Mouse (Mus musculus) liver, adult 2 months (tissue): ENCODE results near the gene Gm43552. TPM values are rescaled to one million over a fixed set of nuclear protein-coding genes. Genes with fewer than 3 reads are reported as not detected.

Experiments used
- DNase-seq: peaks from one replicate; pipeline ENCODE4 v3.0.0-alpha.2; 2011; ENCODE audit warnings: low read depth, low spot score; ENCODE audit errors: extremely low read depth
- H3K27ac ChIP-seq: fragments of 200-500 bp; replicated peaks from 2 replicates; pipeline ENCODE4 v1.5.1; 2012; ENCODE audit warnings: low read depth, mild to moderate bottlenecking, control low read depth, inconsistent platforms, low read length; ENCODE audit not compliant: insufficient read depth
- H3K27me3 ChIP-seq: fragments of 200-500 bp; 2 replicates; pipeline ENCODE4 v1.6.1; 2012; ENCODE audit warnings: mild to moderate bottlenecking, moderate library complexity, low read length, inconsistent platforms; ENCODE audit not compliant: control insufficient read depth, insufficient read depth
- H3K36me3 ChIP-seq: fragments of 200-500 bp; 2 replicates; pipeline ENCODE4 v1.6.1; 2012; ENCODE audit warnings: low read length, inconsistent platforms; ENCODE audit not compliant: control insufficient read depth, insufficient read depth
- H3K4me1 ChIP-seq: fragments of 200-500 bp; 2 replicates; pipeline ENCODE4 v1.6.1; 2011; ENCODE audit warnings: low read length; ENCODE audit not compliant: control insufficient read depth, insufficient read depth
- H3K4me3 ChIP-seq: fragments of 200-500 bp; 2 replicates; pipeline ENCODE4 v1.5.1; 2011; ENCODE audit warnings: low read depth, mild to moderate bottlenecking, control low read depth, low read length, moderate library complexity; ENCODE audit not compliant: insufficient read depth
- H3K79me2 ChIP-seq: fragments of 200-500 bp; 2 replicates; pipeline ENCODE4 v1.6.1; 2012; ENCODE audit warnings: inconsistent platforms, mild to moderate bottlenecking, low read length, moderate library complexity; ENCODE audit not compliant: control insufficient read depth, insufficient read depth
- H3K9ac ChIP-seq: fragments of 200-500 bp; 2 replicates; pipeline ENCODE4 v1.6.1; 2012; ENCODE audit warnings: low read depth, mild to moderate bottlenecking, control low read depth, inconsistent platforms, low read length
- CTCF ChIP-seq: fragments of 200-500 bp; IDR thresholded peaks from 2 replicates; pipeline ENCODE4 v1.5.1; 2011; ENCODE audit warnings: low read depth, low read length, control low read depth
- POLR2A ChIP-seq: fragments of 200-500 bp; IDR thresholded peaks from 2 replicates; pipeline ENCODE4 v1.6.1; 2011; ENCODE audit warnings: low read length, control low read depth; ENCODE audit not compliant: insufficient read depth; ENCODE audit errors: extremely low read depth
- WGBS: fragments of 180-500 bp; shearing (Covaris S2); methylation state at CpG from one replicate; pipeline ENCODE4 v1.1.7; 2018; 5-methylcytosine and 5-hydroxymethylcytosine counted together
- polyA plus RNA-seq: library from polyadenylated mRNA; depleted of rRNA; stranded (reverse); fragments of >200 nt; gene quantifications from 2 replicates; pipeline ENCODE4 v1.2.3, GENCODE M21; 2012
- total RNA-seq: library from RNA; depleted of rRNA; stranded (reverse); fragments of >200 nt; gene quantifications from 2 replicates; pipeline ENCODE4 v1.2.3, GENCODE M21; 2014

Gene Gm43552
- total and polyA plus RNA-seq, 2 experiments, result 14.5 TPM; not detected in 1

- peaks cover 24% of the 10 kb centered on the region for H3K4me1 ChIP-seq
- H3K79me2 ChIP-seq, result peaks cover 21% of the 10 kb centered on the region
- WGBS, result 7% methylated on average over 15 of the region's 15 CpGs
- peaks cover 3% of the 10 kb centered on the region; the same call in 1 of the 2 replicates for H3K36me3 ChIP-seq
- no peak for DNase-seq
- peak overlapping the region; percentile 87 for H3K4me3 ChIP-seq
- no peaks in the 10 kb centered on the region for H3K27me3 ChIP-seq
- H3K27ac ChIP-seq, result peak overlapping the region; percentile 70
- TF ChIP-seq CTCF, result no peak
- no peak for TF ChIP-seq POLR2A
- H3K9ac ChIP-seq, result peak overlapping the region; percentile 94
Measured at GRCm38 (mm10) chr5:65434471-65435362, 57.9 kb downstream of the Gm43552 start.

- TF ChIP-seq POLR2A (no peak), CTCF (no peak)
- no peak overlapping the region for H3K27ac ChIP-seq
- peaks cover 23% of the 10 kb centered on the region for H3K79me2 ChIP-seq
- no peak for DNase-seq
- H3K4me3 ChIP-seq, result no peak overlapping the region
- H3K36me3 ChIP-seq, result peaks cover 13% of the 10 kb centered on the region
- H3K4me1 ChIP-seq, result peaks cover 41% of the 10 kb centered on the region
- 90% methylated on average over 5 of the region's 5 CpGs for WGBS
- H3K9ac ChIP-seq, result no peak overlapping the region
- H3K27me3 ChIP-seq, result no peaks in the 10 kb centered on the region
Measured at GRCm38 (mm10) chr5:65429441-65429840, 63.2 kb downstream of the Gm43552 start.

DNA sequence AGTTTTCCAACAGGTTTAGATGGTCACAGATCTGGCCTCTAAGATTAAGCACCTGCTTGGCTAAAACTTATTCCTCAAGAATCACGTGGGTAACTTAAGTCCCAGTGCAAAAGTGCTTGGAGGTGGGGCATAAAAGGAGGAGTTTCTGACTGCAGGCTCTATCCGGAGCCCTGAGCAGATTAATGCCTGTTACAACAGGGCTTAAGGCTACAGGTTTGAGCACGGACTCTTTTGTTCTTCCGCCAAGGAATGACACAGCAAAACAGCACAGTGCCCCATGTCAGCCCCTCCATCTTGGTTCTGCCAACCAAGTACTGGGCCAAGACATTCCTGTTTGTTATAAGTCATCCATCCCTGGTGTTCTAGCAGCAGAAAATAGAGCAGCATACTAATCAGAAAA lies 64.3 kb downstream of the Gm43552 start:
- WGBS, result 51% methylated on average over 4 of the region's 4 CpGs
- Histone ChIP-seq H3K9ac (no peak overlapping the region), H3K27me3 (no peaks in the 10 kb centered on the region), H3K4me1 (peaks cover 34% of the 10 kb centered on the region), H3K79me2 (peaks cover 23% of the 10 kb centered on the region; the same call in 1 of the 2 replicates), H3K27ac (peak overlapping the region; percentile 6; the same call in 1 of the 2 replicates), H3K4me3 (no peak overlapping the region), H3K36me3 (peaks cover 18% of the 10 kb centered on the region)
- no peak for TF ChIP-seq CTCF
- no peak for TF ChIP-seq POLR2A
- DNase-seq, result no peak

GRCm38 (mm10) chr5:65425251-65425650 lies 67.4 kb downstream of the Gm43552 start:
- Histone ChIP-seq H3K4me1 (peaks cover 24% of the 10 kb centered on the region), H3K27ac (peak overlapping the region; percentile 84), H3K27me3 (no peaks in the 10 kb centered on the region), H3K79me2 (peaks cover 7% of the 10 kb centered on the region; the same call in 1 of the 2 replicates), H3K9ac (no peak overlapping the region), H3K4me3 (no peak overlapping the region), H3K36me3 (peaks cover 35% of the 10 kb centered on the region)
- WGBS, result 31% methylated on average over 5 of the region's 5 CpGs
- no peak for TF ChIP-seq POLR2A
- TF ChIP-seq CTCF, result no peak
- peak; percentile 93 for DNase-seq

DNA sequence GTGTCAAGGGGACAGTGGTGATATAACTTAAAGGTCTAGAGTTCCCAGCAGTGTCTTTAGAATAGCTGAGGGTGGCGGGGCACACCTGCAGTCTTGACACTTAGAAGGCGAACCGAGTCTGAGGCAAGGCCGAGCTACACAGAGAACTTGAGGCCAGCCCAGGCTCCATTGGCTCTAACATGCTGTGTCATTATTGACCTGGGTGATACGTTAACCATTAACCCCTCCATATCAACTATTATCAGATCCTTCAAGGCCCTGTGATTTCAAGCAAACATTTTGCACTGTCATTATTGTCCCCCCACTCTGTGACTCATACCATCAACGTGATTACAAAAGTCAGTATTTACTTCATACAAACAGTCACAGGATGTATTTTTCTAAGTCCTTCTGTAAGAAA lies 68.4 kb downstream of the Gm43552 start:
- peak overlapping the region; percentile 32 for H3K9ac ChIP-seq
- H3K27ac ChIP-seq, result peak overlapping the region; percentile 76
- H3K4me1 ChIP-seq, result peaks cover 23% of the 10 kb centered on the region
- peaks cover 40% of the 10 kb centered on the region for H3K36me3 ChIP-seq
- H3K4me3 ChIP-seq, result no peak overlapping the region
- no peaks in the 10 kb centered on the region for H3K27me3 ChIP-seq
- H3K79me2 ChIP-seq, result peaks cover 5% of the 10 kb centered on the region; the same call in 1 of the 2 replicates
- DNase-seq, result peak; percentile 100
- TF ChIP-seq CTCF (no peak), POLR2A (0 out of 2 replicates have a peak, but pooled peaks have one; percentile 51)
- WGBS, result 20% methylated on average over 6 of the region's 6 CpGs
